Mouse (Mus musculus): ENCODE measurements at regions not wholly inside any gene's neighbourhood (a gene's known extent, or its start where the extent isn't known, plus 50 kb on each side); places are given as distances from the start of the nearest gene placed in this dataset.

DNA sequence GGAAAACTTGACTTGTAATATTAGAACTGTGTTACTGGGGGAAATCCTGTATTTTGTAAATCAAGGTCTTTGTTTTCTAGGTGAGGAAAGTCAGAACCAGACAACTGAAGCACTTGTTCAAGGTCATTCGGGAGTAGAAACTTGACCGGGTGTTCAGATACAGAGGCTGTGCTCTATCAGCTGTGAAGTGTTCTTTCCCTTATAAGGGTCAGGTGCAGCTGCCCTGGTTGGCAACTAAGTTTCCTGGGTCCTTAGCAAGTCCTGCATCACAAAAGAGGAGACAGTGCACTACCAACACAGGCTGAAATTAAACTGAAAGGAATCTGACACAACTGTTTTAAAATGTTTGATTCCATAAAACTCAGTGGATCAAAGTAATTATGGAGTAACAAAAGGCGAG, 406.6 kb downstream of the Nup35 start:
- TF ChIP-seq MAFK (IDR thresholded peaks at IDR 0.05; ENCODE audit: insufficient read depth, low read depth, low read length) (no peak), HCFC1 (IDR thresholded peaks at IDR 0.05; ENCODE audit: borderline replicate concordance, insufficient read depth, low read length) (no peak)

All from ES-E14 (cell line).